Mouse (Mus musculus) neural tube, embryonic 14.5 days (tissue): ENCODE data around the gene Aldh4a1. TPM values are rescaled to one million over a fixed set of nuclear protein-coding genes. Genes with fewer than 3 reads are reported as not detected.

Experiments
- ATAC-seq: fragments of 200-750 bp; cut with Nextera tagmentation; 2 replicates; pipeline ENCODE4 v1.8.0; 2017; ENCODE audit warnings: low read depth, mild to moderate bottlenecking, moderate TSS enrichment, moderate library complexity
- H3K27ac ChIP-seq: fragments of 300-500 bp; sonication (generic); 2 replicates; pipeline ENCODE4 v1.5.1; 2014; ENCODE audit warnings: low read depth, mild to moderate bottlenecking, control low read depth, low read length, moderate library complexity, mixed read lengths
- H3K27me3 ChIP-seq: fragments of 300-500 bp; sonication (generic); 2 replicates; pipeline ENCODE4 v1.6.1; 2014; ENCODE audit warnings: low read length; ENCODE audit not compliant: control insufficient read depth, insufficient read depth
- H3K36me3 ChIP-seq: fragments of 300-500 bp; sonication (generic); 2 replicates; pipeline ENCODE4 v1.6.1; 2014; ENCODE audit warnings: low read length, mixed read lengths; ENCODE audit not compliant: control insufficient read depth, insufficient read depth
- H3K4me1 ChIP-seq: fragments of 300-500 bp; sonication (generic); 2 replicates; pipeline ENCODE4 v1.6.1; 2014; ENCODE audit warnings: low read length; ENCODE audit not compliant: control insufficient read depth, insufficient read depth
- H3K4me2 ChIP-seq: fragments of 300-500 bp; sonication (generic); 2 replicates; pipeline ENCODE4 v1.6.1; 2014; ENCODE audit warnings: mild to moderate bottlenecking, low read depth, low read length, control low read depth
- H3K4me3 ChIP-seq: fragments of 300-500 bp; sonication (generic); 2 replicates; pipeline ENCODE4 v1.5.1; 2014; ENCODE audit warnings: low read depth, low read length, control low read depth, mixed read lengths
- H3K9ac ChIP-seq: fragments of 300-500 bp; sonication (generic); replicated peaks from 2 replicates; pipeline ENCODE4 v1.6.1; 2014; ENCODE audit warnings: low read depth, mild to moderate bottlenecking, control low read depth, low read length, mixed read lengths
- H3K9me3 ChIP-seq: fragments of 300-500 bp; sonication (generic); 2 replicates; pipeline ENCODE4 v1.6.1; 2016; ENCODE audit warnings: low read length; ENCODE audit not compliant: control insufficient read depth
- WGBS: fragments of 180-500 bp; shearing (Covaris S2); extraction: QIAGEN DNeasy Blood & Tissue Kit; methylation state at CpG from one replicate; pipeline ENCODE4 v1.1.7; 2014; 5-methylcytosine and 5-hydroxymethylcytosine counted together
- microRNA-seq: library from miRNA; unstranded; fragments of <30 nt; microRNA quantifications from one replicate; pipeline ENCODE4, GENCODE M21; 2016
- polyA plus RNA-seq: library from polyadenylated mRNA; unstranded; fragments of >200 nt; fragmentation: Nextera tagmentation; extraction: Ambion mirVana; gene quantifications from 2 replicates; pipeline ENCODE4 v1.2.1, GENCODE M21; 2014

The Aldh4a1 gene
- polyA plus RNA-seq, 1 experiment from 2014 or later, result 13.5 TPM

DNA sequence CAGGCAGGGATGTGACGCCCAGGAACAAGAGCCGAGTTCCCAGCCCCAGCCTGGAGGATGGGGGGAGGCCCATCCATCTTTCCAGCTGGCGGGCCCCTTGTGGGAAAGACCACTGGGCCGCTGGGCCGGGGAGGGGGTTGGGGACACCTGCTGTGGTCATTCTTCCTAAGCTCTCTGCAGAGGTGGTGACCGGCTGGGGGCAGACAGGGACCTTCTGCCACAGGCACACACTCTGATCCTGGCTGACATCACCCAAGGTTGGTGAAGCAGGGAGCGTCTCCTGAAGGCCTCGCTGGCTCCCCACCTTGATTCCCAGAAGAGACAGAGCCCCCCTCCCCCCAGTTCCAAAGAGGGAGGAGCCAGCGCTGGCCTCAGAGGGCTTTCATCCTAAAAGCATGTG is 75.1 kb downstream of the Aldh4a1 start:
- Histone ChIP-seq H3K4me2 (no peak overlapping the region), H3K9ac (no peak overlapping the region), H3K36me3 (no peaks in the 10 kb centered on the region), H3K4me1 (peaks cover 5% of the 10 kb centered on the region; the same call in 1 of the 2 replicates), H3K4me3 (no peak overlapping the region), H3K9me3 (no peaks in the 10 kb centered on the region), H3K27me3 (no peaks in the 10 kb centered on the region), H3K27ac (no peak overlapping the region)
- 5% methylated on average over 9 of the region's 9 CpGs for WGBS
- ATAC-seq, result no peak

DNA sequence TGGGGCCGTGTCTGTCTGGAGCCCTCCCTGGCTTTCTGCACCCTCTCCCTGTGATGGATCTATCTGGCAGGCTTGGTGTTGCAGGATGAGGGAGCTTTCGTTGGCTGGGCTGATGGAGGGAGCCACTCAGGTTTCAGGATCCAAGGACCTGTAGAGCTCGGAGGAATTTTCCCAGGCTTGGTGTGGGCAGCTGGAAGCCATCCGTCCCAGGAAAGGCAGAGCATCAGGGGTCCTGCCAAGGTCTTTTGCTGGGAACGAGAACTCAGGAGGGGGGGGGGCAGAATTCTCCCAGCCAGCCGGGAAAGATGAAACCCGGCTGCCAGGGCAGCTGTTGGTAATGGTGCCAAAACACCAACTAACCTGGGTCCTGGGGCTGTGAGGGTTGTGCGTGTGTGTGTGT is 75.9 kb downstream of the Aldh4a1 start:
- peaks cover 5% of the 10 kb centered on the region; the same call in 1 of the 2 replicates for H3K4me1 ChIP-seq
- H3K27me3 ChIP-seq, result no peaks in the 10 kb centered on the region
- H3K4me2 ChIP-seq, result no peak overlapping the region
- H3K36me3 ChIP-seq, result no peaks in the 10 kb centered on the region
- no peak overlapping the region for H3K4me3 ChIP-seq
- H3K9me3 ChIP-seq, result no peaks in the 10 kb centered on the region
- WGBS, result 63% methylated on average over 8 of the region's 8 CpGs
- H3K9ac ChIP-seq, result no peak overlapping the region
- H3K27ac ChIP-seq, result no peak overlapping the region
- no peak for ATAC-seq

Small RNA genes lying within 50 kb of the gene (microRNA-seq; reads per million reads assigned to microRNA genes)
- gene Gm25571 (not detected), gene Mir7020 (not detected)

Other genes with a start within 250 kb of the Aldh4a1 start
- 7.2 TPM in 2 replicates for gene Iffo2, start 92.3 kb upstream of the Aldh4a1 start, polyA plus RNA-seq
- gene Gm21969, start 19.7 kb upstream of the Aldh4a1 start, polyA plus RNA-seq, result not detected in 2 replicates
- gene Tas1r2, start 30.7 kb downstream of the Aldh4a1 start, polyA plus RNA-seq, result not detected in 2 replicates
- 0.19 and 0.27 TPM in 2 replicates for gene Pax7, start 210.7 kb downstream of the Aldh4a1 start, polyA plus RNA-seq